Mouse (Mus musculus) thymus, adult 2 months (tissue): Measurements from ENCODE around the gene Icmt.

Source experiments
- CTCF ChIP-seq: fragments of 200-500 bp; IDR thresholded peaks from 2 replicates; pipeline ENCODE4 v1.5.1; 2012; ENCODE audit warnings: mild to moderate bottlenecking, control low read depth, low read length, moderate library complexity, borderline replicate concordance; ENCODE audit not compliant: control insufficient read depth, poor library complexity, insufficient read depth; ENCODE audit errors: extremely low read depth
- POLR2A ChIP-seq: fragments of 200-500 bp; IDR thresholded peaks from 2 replicates; pipeline ENCODE4 v1.6.1; 2012; ENCODE audit warnings: mild to moderate bottlenecking, low read length, control low read depth, moderate library complexity; ENCODE audit not compliant: control insufficient read depth, poor library complexity, insufficient read depth; ENCODE audit errors: extremely low read depth

DNA sequence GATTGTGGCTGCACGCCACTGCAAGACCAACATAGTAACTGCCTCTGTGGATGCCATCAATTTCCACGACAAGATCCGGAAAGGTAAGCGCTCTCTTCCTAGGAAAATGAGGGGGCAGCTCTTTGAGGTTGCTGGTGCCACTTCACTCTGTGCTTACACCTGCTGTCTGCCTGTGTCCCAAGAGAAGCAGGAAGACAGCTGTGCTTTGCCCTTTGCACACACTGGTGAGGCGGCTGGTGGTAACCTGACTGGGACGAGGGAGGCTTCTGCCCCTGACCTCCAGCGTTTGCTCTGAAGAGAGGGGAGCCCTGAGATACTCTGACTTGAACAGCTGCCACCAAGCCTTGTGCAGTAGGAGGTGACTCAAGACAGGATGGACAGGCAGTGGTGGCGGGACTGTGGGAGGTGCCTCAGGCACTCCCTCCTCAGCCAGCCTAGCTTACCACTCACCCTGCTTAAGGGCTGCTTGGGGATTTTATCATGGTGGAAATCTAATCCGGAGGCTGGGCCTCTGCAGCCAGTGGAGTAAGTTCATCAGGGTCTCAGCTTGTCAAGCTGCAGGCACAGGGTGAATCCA lies 43.8 kb upstream of the Icmt start:
- TF ChIP-seq POLR2A (no peak), CTCF (no peak)
